Mouse (Mus musculus) midbrain, embryonic 10.5 days (tissue): ENCODE measurements around the gene Olfr458. TPM values are rescaled to one million over a fixed set of nuclear protein-coding genes. Genes with fewer than 3 reads are reported as not detected.

Source experiments
- DNase-seq: peaks from one replicate; pipeline ENCODE4 v3.0.0-alpha.2; 2017; ENCODE audit warnings: low spot score
- H3K27ac ChIP-seq: fragments of 300-500 bp; sonication (generic); replicated peaks from 2 replicates; pipeline ENCODE4 v1.5.1; 2016; ENCODE audit warnings: mild to moderate bottlenecking
- H3K27me3 ChIP-seq: fragments of 300-500 bp; sonication (generic); 2 replicates; pipeline ENCODE4 v1.6.1; 2016; ENCODE audit warnings: low read depth, mild to moderate bottlenecking; ENCODE audit not compliant: poor library complexity, severe bottlenecking
- H3K36me3 ChIP-seq: fragments of 300-500 bp; sonication (generic); 2 replicates; pipeline ENCODE4 v1.6.1; 2016; ENCODE audit warnings: mild to moderate bottlenecking, moderate library complexity
- H3K4me1 ChIP-seq: fragments of 300-500 bp; sonication (generic); 2 replicates; pipeline ENCODE4 v1.6.1; 2016
- H3K4me3 ChIP-seq: fragments of 300-500 bp; sonication (generic); 2 replicates; pipeline ENCODE4 v1.5.1; 2016; ENCODE audit warnings: mild to moderate bottlenecking, moderate library complexity
- H3K9me3 ChIP-seq: fragments of 300-500 bp; sonication (generic); replicated peaks from 2 replicates; pipeline ENCODE4 v1.6.1; 2016; ENCODE audit warnings: mild to moderate bottlenecking
- WGBS: fragments of 180-500 bp; shearing (Covaris S2); methylation state at CpG from one replicate; pipeline ENCODE4 v1.1.7; 2016; 5-methylcytosine and 5-hydroxymethylcytosine counted together
- polyA plus RNA-seq: library from polyadenylated mRNA; unstranded; fragments of >200 nt; fragmentation: Nextera tagmentation; extraction: Ambion mirVana; gene quantifications from 2 replicates; pipeline ENCODE4 v1.2.1, GENCODE M21; 2016

Gene Olfr458
- polyA plus RNA-seq, 1 experiment from 2014 or later, result not detected

DNA sequence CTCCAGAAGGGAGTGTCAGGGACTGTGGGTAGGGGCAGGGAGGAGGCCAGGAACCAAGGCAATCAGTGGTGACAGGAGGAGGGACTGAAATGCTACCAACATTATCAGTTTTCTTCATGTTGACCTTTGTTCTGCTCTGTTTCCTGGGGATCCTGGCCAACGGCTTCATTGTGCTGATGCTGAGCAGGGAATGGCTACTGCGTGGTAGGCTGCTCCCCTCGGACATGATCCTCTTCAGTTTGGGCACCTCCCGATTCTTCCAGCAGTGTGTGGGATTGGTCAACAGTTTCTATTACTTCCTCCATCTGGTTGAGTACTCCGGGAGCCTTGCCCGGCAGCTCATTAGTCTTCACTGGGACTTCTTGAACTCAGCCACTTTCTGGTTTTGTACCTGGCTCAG is 30.6 kb downstream of the Olfr458 start, which contains the start of gene Tas2r126:
TSS of gene Tas2r126 (plus strand) at position 90 of the 400 bp plus-strand sequence.
- H3K4me1 ChIP-seq, result no peaks in the 10 kb centered on the region
- WGBS, result 94% methylated on average over 6 of the region's 6 CpGs
- H3K9me3 ChIP-seq, result no peaks in the 10 kb centered on the region
- no peaks in the 10 kb centered on the region for H3K27me3 ChIP-seq
- no peak within 1 kb of the TSS for H3K27ac ChIP-seq
- no peaks in the 10 kb centered on the region for H3K36me3 ChIP-seq
- no peak for DNase-seq
- no peak within 1 kb of the TSS for H3K4me3 ChIP-seq

DNA sequence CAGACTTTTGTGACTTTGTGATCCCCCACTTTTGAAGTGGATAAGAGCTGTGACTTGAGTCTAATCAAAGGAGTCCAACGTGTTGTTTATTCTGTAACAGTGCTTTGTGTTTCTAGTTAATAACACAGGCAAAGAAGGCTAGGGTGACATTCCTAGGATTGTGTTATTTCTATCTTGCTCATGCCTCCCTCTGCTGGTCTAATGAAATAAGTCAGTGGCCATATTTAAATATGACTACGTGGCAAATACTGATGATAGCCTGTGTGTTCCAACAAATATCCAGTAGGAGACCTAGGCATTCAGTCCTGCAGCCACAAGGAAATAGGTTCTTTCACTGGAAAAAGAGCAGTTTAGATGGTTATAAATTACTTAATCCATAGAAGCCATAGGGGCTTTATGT is 31.4 kb downstream of the Olfr458 start:
- no peaks in the 10 kb centered on the region for H3K9me3 ChIP-seq
- H3K4me3 ChIP-seq, result no peak overlapping the region
- no peaks in the 10 kb centered on the region for H3K27me3 ChIP-seq
- H3K27ac ChIP-seq, result no peak overlapping the region
- DNase-seq, result no peak
- H3K36me3 ChIP-seq, result no peaks in the 10 kb centered on the region
- WGBS, result 68% methylated on average over 2 of the region's 2 CpGs
- no peaks in the 10 kb centered on the region for H3K4me1 ChIP-seq

DNA sequence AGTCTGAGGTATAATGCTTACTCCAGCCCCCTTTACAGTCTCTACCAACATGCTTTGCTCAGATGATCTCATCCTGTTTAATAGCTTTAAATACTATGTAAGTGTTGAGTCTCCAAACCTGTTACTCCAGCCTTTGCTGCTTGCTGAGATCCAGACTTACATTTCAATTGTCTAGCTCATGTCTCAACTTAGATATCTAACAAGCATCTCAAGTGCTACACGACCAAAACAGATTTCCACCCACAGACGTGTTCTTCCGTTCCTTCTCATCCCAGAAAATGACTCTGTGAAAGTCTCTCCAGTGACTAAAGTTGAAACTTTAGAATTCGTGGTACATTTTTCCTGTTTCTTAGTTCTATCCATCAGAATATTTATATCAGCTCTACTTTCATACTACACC is 38.7 kb downstream of the Olfr458 start:
- Histone ChIP-seq H3K27ac (no peak overlapping the region), H3K4me1 (no peaks in the 10 kb centered on the region), H3K27me3 (no peaks in the 10 kb centered on the region), H3K9me3 (no peaks in the 10 kb centered on the region), H3K4me3 (no peak overlapping the region), H3K36me3 (no peaks in the 10 kb centered on the region)
- no peak for DNase-seq
- 88% methylated on average over 4 of the region's 4 CpGs for WGBS

DNA sequence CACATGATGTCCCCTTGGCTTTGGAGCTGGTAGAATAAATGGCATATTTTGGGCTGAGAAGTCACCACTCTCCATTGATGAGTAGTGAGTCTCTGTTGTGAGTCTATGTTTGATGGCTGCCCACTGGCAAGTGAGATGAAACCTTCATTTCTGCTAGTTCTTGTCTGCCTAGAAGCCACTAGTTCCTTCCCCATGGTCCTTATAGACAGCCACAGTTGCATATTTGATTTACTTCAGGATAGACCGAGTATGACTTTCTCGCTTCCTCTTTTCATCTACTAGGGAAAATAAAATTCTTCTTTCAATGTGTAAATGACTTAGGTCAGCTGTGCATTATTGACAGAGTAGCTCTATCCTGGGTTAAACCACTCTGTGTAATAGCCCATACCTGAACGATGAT is 40.5 kb downstream of the Olfr458 start:
- Histone ChIP-seq H3K27me3 (no peaks in the 10 kb centered on the region), H3K9me3 (no peaks in the 10 kb centered on the region), H3K4me1 (no peaks in the 10 kb centered on the region), H3K36me3 (no peaks in the 10 kb centered on the region), H3K27ac (no peak overlapping the region), H3K4me3 (no peak overlapping the region)
- DNase-seq, result no peak
- 95% methylated on average over 3 of the region's 3 CpGs for WGBS

DNA sequence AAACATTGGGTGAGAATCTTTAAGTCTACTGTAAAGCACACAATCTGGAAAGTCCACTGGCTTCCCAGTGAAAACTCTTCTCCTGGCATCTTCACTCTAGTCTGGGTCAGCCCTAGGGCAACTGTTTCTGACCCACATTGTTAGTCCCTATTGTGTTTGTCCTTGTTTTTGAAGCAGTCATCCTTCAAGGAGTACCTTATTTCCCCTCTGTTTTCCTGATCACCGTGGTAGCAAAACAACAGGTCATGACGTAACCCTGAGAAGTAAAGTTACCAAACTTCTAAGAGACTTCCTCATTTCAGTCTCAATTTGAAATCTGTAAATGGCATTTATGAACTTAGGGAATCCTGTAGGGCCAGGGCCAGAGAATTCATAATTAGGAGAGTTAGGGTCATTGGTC is 43.6 kb downstream of the Olfr458 start:
- Histone ChIP-seq H3K27me3 (no peaks in the 10 kb centered on the region), H3K9me3 (no peaks in the 10 kb centered on the region), H3K36me3 (no peaks in the 10 kb centered on the region), H3K4me1 (no peaks in the 10 kb centered on the region), H3K4me3 (no peak overlapping the region), H3K27ac (no peak overlapping the region)
- WGBS, result 74% methylated on average over 2 of the region's 2 CpGs
- no peak for DNase-seq

DNA sequence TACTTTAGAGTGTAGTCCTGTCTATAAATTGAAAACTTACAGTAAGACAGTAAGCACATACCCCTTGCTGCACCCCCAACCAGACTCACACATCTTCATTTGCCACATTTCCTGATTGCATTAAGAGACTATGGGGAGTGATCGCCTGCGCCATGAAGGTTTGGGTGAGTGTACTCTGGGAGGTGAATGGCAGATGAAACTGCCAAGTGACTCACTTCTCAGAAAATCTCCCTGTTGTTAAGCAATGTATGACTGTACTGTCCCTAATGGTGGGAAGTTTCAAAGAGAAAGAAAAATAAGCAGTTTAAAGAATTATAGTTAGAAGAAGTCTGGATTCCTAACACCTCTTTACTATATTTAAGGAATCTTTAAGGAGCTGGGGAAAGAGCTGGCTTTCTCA is 45.6 kb downstream of the Olfr458 start:
- Histone ChIP-seq H3K4me1 (no peaks in the 10 kb centered on the region), H3K27me3 (no peaks in the 10 kb centered on the region), H3K9me3 (no peaks in the 10 kb centered on the region), H3K27ac (no peak overlapping the region), H3K36me3 (no peaks in the 10 kb centered on the region), H3K4me3 (no peak overlapping the region)
- 91% methylated on average over 2 of the region's 2 CpGs for WGBS
- no peak for DNase-seq

Other genes starting within 250 kb of the Olfr458 start
- gene Tas2r144, start 249.9 kb downstream of the Olfr458 start, polyA plus RNA-seq, result not detected in 2 replicates
- 14.3 and 17.3 TPM in 2 replicates for gene Gstk1, start 219.3 kb downstream of the Olfr458 start, polyA plus RNA-seq
- 0.33 and 0.42 TPM in 2 replicates for gene Tmem139, start 203.2 kb downstream of the Olfr458 start, polyA plus RNA-seq
- gene Casp2, start 200.2 kb downstream of the Olfr458 start, polyA plus RNA-seq, result 75.4 and 81.1 TPM in 2 replicates
- 1.2 and 1.7 TPM in 2 replicates for gene Clcn1, start 178.5 kb downstream of the Olfr458 start, polyA plus RNA-seq
- 2.2 and 2.4 TPM in 2 replicates for gene Fam131b, start 140.6 kb downstream of the Olfr458 start, polyA plus RNA-seq
- 84.5 and 88.1 TPM in 2 replicates for gene Zyx, start 115.6 kb downstream of the Olfr458 start, polyA plus RNA-seq
- gene Epha1, start 91.9 kb downstream of the Olfr458 start, polyA plus RNA-seq, result 1.2 and 1.5 TPM in 2 replicates
- gene Tas2r143, start 65.0 kb downstream of the Olfr458 start, polyA plus RNA-seq, result not detected in 2 replicates
- not detected in 2 replicates for gene Tas2r135, start 59.8 kb downstream of the Olfr458 start, polyA plus RNA-seq
- not detected in 2 replicates for gene Tas2r126, start 30.7 kb downstream of the Olfr458 start, polyA plus RNA-seq
- gene Olfr457, start 11.1 kb upstream of the Olfr458 start, polyA plus RNA-seq, result not detected in 2 replicates
- gene Olfr456, start 22.0 kb upstream of the Olfr458 start, polyA plus RNA-seq, result not detected in 2 replicates
- gene Olfr455, start 82.4 kb upstream of the Olfr458 start, polyA plus RNA-seq, result not detected in 2 replicates
- gene Tcaf3, start 132.5 kb upstream of the Olfr458 start, polyA plus RNA-seq, result not detected in 2 replicates
- gene Tcaf2, start 180.1 kb upstream of the Olfr458 start, polyA plus RNA-seq, result 3.9 and 4.2 TPM in 2 replicates
- gene Tcaf1, start 244.9 kb upstream of the Olfr458 start, polyA plus RNA-seq, result 106 and 146 TPM in 2 replicates